Mouse (Mus musculus) heart, adult 2 months (tissue): ENCODE results near the gene Wdr34.

Source experiments
- EP300 ChIP-seq: fragments of 200-500 bp; IDR thresholded peaks from 2 replicates; pipeline ENCODE4 v1.6.1; 2011; ENCODE audit warnings: low read depth, low read length, control low read depth; ENCODE audit not compliant: insufficient read depth
- POLR2A ChIP-seq: fragments of 200-500 bp; IDR thresholded peaks from 2 replicates; pipeline ENCODE4 v1.6.1; 2011; ENCODE audit warnings: mild to moderate bottlenecking, low read depth, low read length, control low read depth; ENCODE audit not compliant: insufficient read depth

GRCm38 (mm10) chr2:30026997-30027396 lies 21.7 kb downstream of the Wdr34 start:
- TF ChIP-seq POLR2A, result no peak
- TF ChIP-seq EP300, result no peak
